Mouse (Mus musculus): ENCODE data around the gene Plet1.

Gene Plet1

DNA sequence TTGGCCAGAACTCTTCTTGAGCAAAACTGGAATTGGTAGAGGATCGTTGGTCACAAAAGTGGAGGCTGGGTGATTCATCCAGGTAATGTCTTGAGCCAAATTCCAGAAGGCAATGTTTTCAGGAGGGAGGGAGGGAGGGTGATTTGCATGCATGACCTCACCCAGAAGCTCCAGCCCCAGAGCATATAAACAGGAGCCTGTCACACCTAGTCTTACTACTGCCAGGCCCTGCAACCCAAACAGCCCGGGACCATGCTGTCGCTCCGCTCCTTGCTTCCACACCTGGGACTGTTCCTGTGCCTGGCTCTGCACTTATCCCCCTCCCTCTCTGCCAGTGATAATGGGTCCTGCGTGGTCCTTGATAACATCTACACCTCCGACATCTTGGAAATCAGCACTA, at the start of gene Plet1:
Gene Plet1, plus strand, starts transcription at position 215 of the 400 bp plus-strand sequence.
- no peak for DNase-seq (ENCODE audit: low spot score in 2 of 2)

- peak; percentile 17 to 41 for DNase-seq (ENCODE audit: low spot score in 2 of 2)
Measured at GRCm38 (mm10) chr9:50449048-50449447, 45.3 kb upstream of the Plet1 start.

DNA sequence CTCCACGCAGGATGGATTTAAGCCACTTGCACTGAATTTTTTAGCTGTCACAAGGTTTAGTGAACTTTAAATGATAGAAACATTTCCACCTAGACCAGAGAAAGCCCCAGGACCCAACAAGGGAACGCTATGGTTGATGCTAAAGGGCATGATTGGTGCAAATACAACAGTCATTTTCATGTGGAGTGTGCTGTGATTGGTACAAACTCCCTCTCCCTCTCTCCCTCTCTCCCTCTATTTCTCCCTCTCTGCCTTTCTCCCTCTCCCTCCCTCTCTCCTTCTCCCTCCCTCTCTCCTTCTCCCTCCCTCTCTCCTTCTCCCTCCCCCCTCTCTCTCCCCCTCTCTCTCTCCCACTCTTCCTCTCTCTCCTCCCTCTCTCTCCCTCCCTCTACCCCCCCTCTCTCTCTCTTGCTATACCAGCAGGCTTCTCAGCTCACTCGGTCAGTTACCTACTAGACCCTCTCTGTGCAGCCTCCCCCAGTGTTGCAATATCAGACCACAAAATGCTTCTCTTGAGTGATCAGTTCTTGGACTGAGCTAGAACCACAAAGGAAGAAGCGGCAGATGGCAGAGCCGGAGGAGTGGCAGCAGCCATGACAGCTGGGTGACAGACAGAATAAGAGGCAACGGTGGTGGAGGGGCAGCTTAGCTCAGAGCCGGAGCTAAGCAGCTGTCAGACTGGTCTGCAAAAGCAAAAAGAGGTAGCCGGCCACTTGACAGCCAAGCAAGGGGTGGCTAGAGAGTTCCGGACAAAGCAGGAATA, 42.7 kb upstream of the Plet1 start:
- DNase-seq (ENCODE audit: low spot score in 2 of 2): peak; percentile 20 to 31

DNA sequence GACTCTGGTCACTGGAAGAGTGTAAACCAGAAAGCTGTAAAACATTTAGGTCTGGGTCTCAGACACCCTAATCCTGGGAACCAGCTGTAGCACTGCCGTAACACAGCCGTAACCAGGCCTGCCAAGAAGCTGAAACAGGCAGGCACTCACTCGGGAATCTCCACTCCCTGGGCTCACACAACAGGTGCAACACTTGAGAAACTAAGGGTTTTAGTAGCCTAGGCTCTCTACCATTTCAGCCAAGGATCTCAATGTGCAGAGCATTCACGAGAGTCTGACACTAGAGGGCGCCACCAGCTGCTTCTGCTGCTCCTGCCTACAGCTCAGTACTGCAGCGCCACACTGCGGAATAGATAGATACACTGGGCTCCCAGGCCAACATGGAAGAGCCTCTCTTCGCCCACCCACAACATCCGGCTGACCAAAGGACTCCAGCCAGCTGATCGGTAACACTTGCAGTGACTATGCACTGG, 42.0 kb upstream of the Plet1 start:
- peak; percentile 73 to 81 for DNase-seq (ENCODE audit: low spot score in 2 of 2)

GRCm38 (mm10) chr9:50457596-50457995, 36.7 kb upstream of the Plet1 start:
- no peak for DNase-seq (ENCODE audit: low spot score in 2 of 2)

GRCm38 (mm10) chr9:50459537-50459936, 34.8 kb upstream of the Plet1 start:
- no peak for DNase-seq (ENCODE audit: low spot score in 2 of 2)

- peak in 1 of 2 experiments; percentile 45 for DNase-seq (ENCODE audit: low spot score in 2 of 2)
Measured at GRCm38 (mm10) chr9:50462494-50463204, 31.7 kb upstream of the Plet1 start.

DNA sequence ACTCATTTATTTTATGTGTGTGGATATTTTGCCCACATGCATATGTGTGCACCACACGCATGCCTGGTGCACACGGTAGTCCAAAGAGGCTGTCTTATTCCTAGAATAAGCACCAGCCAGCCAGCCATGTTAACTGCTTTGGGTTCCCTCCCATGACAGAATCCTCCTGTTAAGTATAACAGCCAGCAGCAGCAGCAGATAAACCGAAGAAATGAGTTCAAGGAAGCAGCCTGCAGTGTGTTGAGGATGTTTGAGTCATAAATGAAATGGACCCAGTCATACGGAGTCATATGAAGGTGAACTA, 31.2 kb upstream of the Plet1 start:
- DNase-seq (ENCODE audit: low spot score in 2 of 2): no peak

GRCm38 (mm10) chr9:50470377-50471100, 23.8 kb upstream of the Plet1 start:
- DNase-seq (ENCODE audit: low spot score in 2 of 2): no peak

GRCm38 (mm10) chr9:50471181-50471901, 23.0 kb upstream of the Plet1 start:
- DNase-seq (ENCODE audit: low spot score in 2 of 2): no peak

DNA sequence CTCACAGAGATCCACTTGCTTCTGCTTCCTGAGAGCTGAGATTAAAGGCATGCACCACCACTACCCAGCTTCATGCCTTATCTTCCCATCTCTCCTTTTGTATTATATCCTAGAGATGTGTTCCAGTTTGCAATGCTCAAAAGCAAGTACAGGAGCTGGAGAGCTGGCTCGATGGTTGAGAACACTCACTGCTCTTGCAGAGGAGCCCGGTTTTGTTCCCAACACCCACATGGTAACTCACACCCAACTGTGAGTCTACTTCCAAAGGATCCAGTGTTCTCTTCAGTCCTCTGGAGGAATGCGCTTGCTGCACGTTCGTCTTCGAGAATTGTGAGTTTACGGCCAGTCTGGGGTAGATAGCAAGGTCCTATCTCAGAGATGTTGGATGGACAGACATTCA, 19.0 kb upstream of the Plet1 start:
- no peak for DNase-seq (ENCODE audit: low spot score in 2 of 2)

- DNase-seq (ENCODE audit: low spot score in 2 of 2): no peak
Measured at GRCm38 (mm10) chr9:50475745-50476144, 18.6 kb upstream of the Plet1 start.

DNA sequence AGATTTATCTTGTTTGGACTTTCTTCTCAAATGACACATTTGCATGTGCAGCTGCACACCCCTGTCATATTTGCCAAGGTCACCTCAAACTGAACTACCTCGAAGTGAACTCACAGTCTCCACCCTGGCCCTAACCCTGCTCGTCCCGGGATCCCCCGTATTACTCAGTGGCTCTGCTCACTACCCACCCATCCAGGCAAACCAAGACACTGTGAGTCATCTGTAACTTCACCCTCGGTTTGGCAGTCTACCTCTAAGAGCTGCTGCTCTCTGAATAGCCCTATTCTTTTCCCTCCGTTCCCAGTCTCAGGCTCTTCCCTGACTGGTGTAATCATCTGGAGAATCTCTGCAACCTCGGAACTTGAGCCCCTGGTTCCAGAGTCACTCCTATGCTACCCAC, 17.7 kb upstream of the Plet1 start:
- DNase-seq (ENCODE audit: low spot score in 2 of 2): no peak

- no peak for DNase-seq (ENCODE audit: low spot score in 2 of 2)
Measured at GRCm38 (mm10) chr9:50477270-50477669, 17.1 kb upstream of the Plet1 start.

- DNase-seq (ENCODE audit: low spot score in 2 of 2): no peak
Measured at GRCm38 (mm10) chr9:50478826-50479225, 15.5 kb upstream of the Plet1 start.

- DNase-seq (ENCODE audit: low spot score in 2 of 2): no peak
Measured at GRCm38 (mm10) chr9:50479476-50479875, 14.8 kb upstream of the Plet1 start.

DNA sequence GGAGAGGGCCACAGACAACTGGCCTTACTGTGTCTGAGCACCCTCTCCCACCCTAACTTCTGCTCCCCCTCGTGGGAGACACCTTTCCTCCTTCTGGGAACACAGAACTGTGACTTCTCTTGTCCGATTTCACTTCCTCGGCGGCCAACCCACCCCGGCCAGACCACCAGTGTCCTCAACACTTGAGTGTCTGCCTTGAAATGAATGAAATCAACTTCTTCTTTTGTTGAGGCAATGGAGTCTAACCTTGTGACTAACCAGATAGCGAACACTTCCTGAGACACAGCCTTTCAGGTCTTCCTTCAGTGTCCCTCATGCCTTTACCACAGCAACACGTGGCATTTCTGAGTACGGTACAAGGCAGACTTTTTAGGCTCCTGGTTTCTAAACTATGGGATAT, 11.6 kb upstream of the Plet1 start:
- no peak for DNase-seq (ENCODE audit: low spot score in 2 of 2)

GRCm38 (mm10) chr9:50485521-50485920, 8.8 kb upstream of the Plet1 start:
- DNase-seq (ENCODE audit: low spot score in 2 of 2): no peak

DNA sequence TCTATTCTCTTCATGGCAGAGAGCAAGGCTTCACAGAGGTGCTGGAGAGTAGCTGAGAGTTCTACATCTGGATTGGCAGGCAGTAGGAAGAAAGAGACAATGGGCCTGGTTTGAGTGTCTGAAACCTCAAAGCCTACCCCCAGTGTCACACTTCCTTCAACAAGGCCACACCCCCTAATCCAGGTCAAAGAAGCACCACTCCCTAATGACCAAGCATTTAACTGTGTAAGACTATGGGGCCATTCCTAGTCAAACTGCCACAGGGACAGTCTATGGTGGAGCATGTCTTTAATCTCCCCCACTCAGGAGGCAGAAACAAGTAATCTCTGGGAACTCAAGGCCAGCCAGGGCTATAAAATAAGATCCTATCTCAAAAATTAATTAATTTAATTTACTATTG, 3.5 kb upstream of the Plet1 start:
- DNase-seq (ENCODE audit: low spot score in 2 of 2): no peak

DNA sequence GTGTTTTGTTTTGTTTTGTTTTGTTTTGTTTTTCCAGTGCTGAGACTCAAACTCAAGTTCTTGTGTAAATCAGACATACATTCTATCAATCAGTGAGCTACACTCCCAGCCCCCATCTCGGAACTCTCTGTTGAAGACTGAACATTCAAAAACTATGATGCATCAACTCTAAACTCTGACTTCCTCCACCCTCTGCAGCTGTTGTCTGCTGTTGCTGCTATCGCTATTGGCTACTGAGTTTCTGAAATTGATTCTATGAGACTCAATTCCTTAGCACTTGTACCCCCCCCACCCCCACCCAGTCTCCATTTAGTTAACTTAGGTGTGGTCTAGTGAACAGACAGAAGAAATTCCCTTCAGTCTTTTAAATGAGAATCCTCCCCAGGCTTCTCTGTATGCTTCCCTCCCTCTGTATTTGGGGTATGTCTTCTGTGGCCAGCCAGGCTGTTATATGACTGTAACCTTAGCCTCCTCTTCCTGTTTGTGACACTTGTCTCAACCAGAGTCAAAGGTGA, 2.7 kb upstream of the Plet1 start:
- DNase-seq (ENCODE audit: low spot score in 2 of 2): no peak

DNA sequence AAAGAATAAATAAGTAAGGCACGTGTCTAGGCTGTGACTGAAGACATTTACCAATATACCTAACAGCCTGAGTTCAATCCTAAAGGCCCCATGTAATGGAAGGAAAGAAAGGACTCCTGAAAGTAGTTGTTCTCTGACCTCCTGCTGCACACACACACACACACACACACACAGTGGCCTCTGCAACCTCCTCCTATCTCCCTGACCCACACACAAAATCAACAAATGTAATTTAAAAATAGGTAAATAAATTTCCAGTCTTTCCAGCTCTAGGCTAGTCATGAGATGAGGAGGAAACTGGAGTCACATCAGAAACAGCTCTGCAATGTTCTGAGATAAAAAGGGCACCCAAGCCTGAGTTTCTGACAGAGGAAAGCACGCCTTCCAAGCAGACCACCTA, 548 bp upstream of the Plet1 start:
- no peak for DNase-seq (ENCODE audit: low spot score in 2 of 2)

Measured in frontal cortex, postnatal 14 days (tissue).